Mouse (Mus musculus) heart, embryonic 15.5 days (tissue): ENCODE data around the gene Pate4. TPM values are rescaled to one million over a fixed set of nuclear protein-coding genes. Genes with fewer than 3 reads are reported as not detected.

Experiments used
- ATAC-seq: fragments of 200-750 bp; cut with Nextera tagmentation; replicated peaks from 2 replicates; pipeline ENCODE4 v1.8.0; 2017; ENCODE audit warnings: low read depth, moderate TSS enrichment; ENCODE audit not compliant: insufficient number of reproducible peaks, insufficient read depth, low FRiP score
- H3K27ac ChIP-seq: fragments of 300-500 bp; sonication (generic); 2 replicates; pipeline ENCODE4 v1.5.1; 2015; ENCODE audit warnings: mild to moderate bottlenecking, inconsistent platforms
- H3K27me3 ChIP-seq: fragments of 300-500 bp; sonication (generic); 2 replicates; pipeline ENCODE4 v1.6.1; 2015; ENCODE audit warnings: inconsistent platforms
- H3K36me3 ChIP-seq: fragments of 300-500 bp; sonication (generic); 2 replicates; pipeline ENCODE4 v1.6.1; 2015; ENCODE audit warnings: mild to moderate bottlenecking, inconsistent platforms
- H3K4me1 ChIP-seq: fragments of 300-500 bp; sonication (generic); replicated peaks from 2 replicates; pipeline ENCODE4 v1.6.1; 2015; ENCODE audit warnings: inconsistent platforms
- H3K4me2 ChIP-seq: fragments of 300-500 bp; sonication (generic); 2 replicates; pipeline ENCODE4 v1.6.1; 2015; ENCODE audit warnings: inconsistent platforms, mild to moderate bottlenecking, moderate library complexity
- H3K4me3 ChIP-seq: fragments of 300-500 bp; sonication (generic); 2 replicates; pipeline ENCODE4 v1.5.1; 2015; ENCODE audit warnings: mild to moderate bottlenecking, inconsistent platforms
- H3K9ac ChIP-seq: fragments of 300-500 bp; sonication (generic); 2 replicates; pipeline ENCODE4 v1.6.1; 2015; ENCODE audit warnings: mild to moderate bottlenecking, inconsistent platforms
- H3K9me3 ChIP-seq: fragments of 300-500 bp; sonication (generic); replicated peaks from 2 replicates; pipeline ENCODE4 v1.6.1; 2016; ENCODE audit warnings: inconsistent platforms
- WGBS: fragments of 180-500 bp; shearing (Covaris S2); methylation state at CpG from one replicate; pipeline ENCODE4 v1.1.7; 2015; ENCODE audit warnings: mixed read lengths; 5-methylcytosine and 5-hydroxymethylcytosine counted together
- polyA plus RNA-seq: library from polyadenylated mRNA; unstranded; fragments of >200 nt; fragmentation: Nextera tagmentation; extraction: Ambion mirVana; gene quantifications from 2 replicates; pipeline ENCODE4 v1.2.1, GENCODE M21; 2015

The Pate4 gene
- polyA plus RNA-seq, 1 experiment from 2014 or later = not detected

GRCm38 (mm10) chr9:35567995-35568394 lies 43.7 kb downstream of the Pate4 start:
- no peaks in the 10 kb centered on the region for H3K9me3 ChIP-seq
- H3K27ac ChIP-seq = no peak overlapping the region
- no peaks in the 10 kb centered on the region for H3K27me3 ChIP-seq
- H3K36me3 ChIP-seq = peaks cover 30% of the 10 kb centered on the region
- H3K9ac ChIP-seq = no peak overlapping the region
- WGBS = 83% methylated on average over 3 of the region's 3 CpGs
- no peak overlapping the region for H3K4me3 ChIP-seq
- H3K4me2 ChIP-seq = no peak overlapping the region
- ATAC-seq = no peak
- peaks cover 26% of the 10 kb centered on the region for H3K4me1 ChIP-seq

DNA sequence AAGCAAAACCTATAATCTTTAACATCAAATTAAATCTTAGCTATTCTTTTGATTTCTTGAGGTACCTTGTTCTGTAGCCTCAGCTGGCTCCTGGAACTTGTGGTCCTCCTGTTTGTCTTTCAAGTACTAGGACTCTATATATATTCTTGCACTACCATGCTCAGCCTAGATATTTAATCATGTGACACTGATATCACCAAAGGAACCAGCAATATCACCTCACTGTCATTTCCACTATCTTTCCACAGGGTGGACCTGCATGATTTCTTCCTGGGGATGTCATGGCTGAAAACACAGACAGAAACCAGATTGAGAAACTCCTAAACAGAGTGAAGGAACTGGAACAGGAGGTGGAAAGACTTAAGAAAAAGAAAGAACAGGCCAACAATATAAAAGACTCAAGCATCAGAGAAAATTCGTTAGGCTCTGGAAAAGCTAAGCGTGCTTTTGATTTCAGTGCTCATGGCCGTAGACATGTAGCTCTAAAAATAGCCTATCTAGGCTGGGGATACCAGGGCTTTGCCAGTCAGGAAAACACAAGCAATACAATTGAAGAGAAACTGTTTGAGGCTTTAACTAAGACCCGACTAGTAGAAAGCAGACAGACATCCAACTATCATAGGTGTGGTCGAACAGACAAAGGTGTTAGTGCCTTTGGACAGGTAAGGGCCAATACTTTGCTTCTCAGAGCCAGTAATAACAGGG lies 47.1 kb downstream of the Pate4 start:
- Histone ChIP-seq H3K9me3 (no peaks in the 10 kb centered on the region), H3K9ac (no peak overlapping the region), H3K27me3 (no peaks in the 10 kb centered on the region), H3K4me2 (peak overlapping the region; percentile 42), H3K27ac (peak overlapping the region; percentile 87), H3K36me3 (peaks cover 43% of the 10 kb centered on the region), H3K4me3 (no peak overlapping the region), H3K4me1 (peaks cover 32% of the 10 kb centered on the region)
- ATAC-seq = peak; percentile 42; the same call in 1 of the 2 replicates
- WGBS = 49% methylated on average over 5 of the region's 5 CpGs

DNA sequence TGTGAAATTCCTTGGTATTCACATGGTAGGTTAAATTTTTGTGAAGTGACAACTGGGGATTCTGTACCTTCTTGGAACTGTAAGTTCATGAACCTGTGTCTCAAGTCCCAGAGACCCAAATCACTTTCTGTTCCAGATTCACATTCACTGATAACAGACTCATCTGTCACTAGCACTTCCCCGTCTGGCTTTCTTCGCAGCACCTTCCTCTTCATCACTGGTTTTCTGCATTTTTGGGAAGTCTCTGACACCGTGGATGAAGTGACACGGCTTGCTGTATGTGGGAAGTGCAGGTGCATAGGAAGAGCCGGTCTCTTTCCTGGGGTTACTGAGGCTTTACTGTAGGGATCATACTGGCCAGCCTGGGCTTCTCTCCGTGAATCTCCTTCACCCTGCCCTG lies 50.2 kb downstream of the Pate4 start:
- Histone ChIP-seq H3K27me3 (peaks cover 7% of the 10 kb centered on the region; the same call in 1 of the 2 replicates), H3K4me1 (peaks cover 28% of the 10 kb centered on the region), H3K4me3 (no peak overlapping the region), H3K27ac (no peak overlapping the region), H3K36me3 (peaks cover 28% of the 10 kb centered on the region), H3K9me3 (no peaks in the 10 kb centered on the region), H3K9ac (no peak overlapping the region), H3K4me2 (no peak overlapping the region)
- no peak for ATAC-seq
- WGBS = 77% methylated on average over 6 of the region's 6 CpGs

DNA sequence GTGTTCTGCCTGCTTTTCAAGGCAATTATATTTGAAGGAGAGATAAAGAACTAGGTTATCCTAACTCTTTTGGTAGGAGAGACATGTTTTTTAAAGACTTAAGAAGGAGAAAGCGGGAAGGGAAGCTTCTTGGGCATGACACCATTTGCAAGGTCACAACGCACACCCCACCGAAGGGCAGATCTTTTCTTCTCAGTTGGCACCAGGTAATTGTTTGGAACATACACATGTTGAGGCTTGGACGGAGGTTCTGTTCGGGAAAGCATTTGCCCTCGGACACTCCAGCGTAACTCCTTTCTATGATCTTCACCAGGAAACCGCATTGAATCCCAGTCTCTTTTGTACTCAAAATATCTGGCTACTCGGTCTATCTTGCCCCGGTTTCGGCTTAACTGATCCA lies 50.7 kb downstream of the Pate4 start:
- Histone ChIP-seq H3K36me3 (peaks cover 24% of the 10 kb centered on the region), H3K9me3 (no peaks in the 10 kb centered on the region), H3K27me3 (peaks cover 7% of the 10 kb centered on the region; the same call in 1 of the 2 replicates), H3K4me1 (peaks cover 28% of the 10 kb centered on the region), H3K4me3 (no peak overlapping the region), H3K9ac (no peak overlapping the region), H3K4me2 (no peak overlapping the region), H3K27ac (no peak overlapping the region)
- 93% methylated on average over 11 of the region's 11 CpGs for WGBS
- ATAC-seq = no peak

DNA sequence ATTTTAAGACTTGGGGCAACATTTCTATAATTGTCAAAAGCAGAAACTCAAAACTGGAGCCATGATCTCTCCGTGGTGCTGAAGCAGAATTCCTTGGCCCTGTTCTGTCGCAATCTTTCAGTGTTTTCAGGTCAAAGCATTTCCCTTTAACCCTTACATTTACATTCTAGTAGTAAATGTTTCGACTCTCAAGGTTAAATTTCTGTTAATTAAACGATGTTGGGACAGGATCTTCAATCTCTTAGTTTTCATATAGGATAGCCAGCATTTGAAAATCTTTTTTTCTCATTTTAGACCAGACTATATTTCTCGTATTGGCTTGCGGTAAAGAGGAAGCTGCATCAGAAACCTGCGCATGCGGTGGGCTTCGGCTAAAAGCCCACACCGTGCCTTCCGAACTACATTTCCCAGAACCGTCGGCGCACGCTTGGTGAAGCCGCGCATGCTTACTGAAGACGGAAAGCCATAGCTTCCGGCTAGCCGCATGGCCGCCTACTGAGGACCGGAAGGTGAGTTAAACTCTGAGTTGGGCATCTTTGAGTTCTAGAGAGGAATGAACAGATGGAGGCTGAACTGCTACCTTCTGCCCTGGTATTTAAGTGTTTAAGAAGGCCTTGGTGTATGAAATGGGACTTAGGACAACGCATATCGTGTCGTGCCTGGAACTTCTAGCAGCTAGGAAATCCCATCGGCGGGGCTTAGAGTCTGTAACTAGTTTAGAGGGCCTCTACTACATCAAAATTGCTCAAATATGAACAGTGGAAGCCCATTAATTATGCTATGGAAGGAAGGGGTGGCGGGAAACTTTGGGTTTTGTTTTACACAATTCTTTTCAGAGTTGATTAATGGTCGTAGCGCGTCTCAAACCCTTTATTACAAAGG lies 52.5 kb downstream of the Pate4 start:
- peak overlapping the region; percentile 61 for H3K9ac ChIP-seq
- peaks cover 7% of the 10 kb centered on the region; the same call in 1 of the 2 replicates for H3K27me3 ChIP-seq
- H3K36me3 ChIP-seq = peaks cover 13% of the 10 kb centered on the region; the same call in 1 of the 2 replicates
- H3K4me2 ChIP-seq = peak overlapping the region; percentile 100
- peak; percentile 75 for ATAC-seq
- H3K27ac ChIP-seq = peak overlapping the region; percentile 53
- H3K4me3 ChIP-seq = peak overlapping the region; percentile 75
- 1% methylated on average over 31 of the region's 31 CpGs for WGBS
- no peaks in the 10 kb centered on the region for H3K9me3 ChIP-seq
- peaks cover 19% of the 10 kb centered on the region for H3K4me1 ChIP-seq

- peaks cover 24% of the 10 kb centered on the region for H3K4me1 ChIP-seq
- WGBS = 2% methylated on average over 57 of the region's 59 CpGs
- peak; percentile 61; the same call in 1 of the 2 replicates for ATAC-seq
These were observed 53.3 kb downstream of the Pate4 start, which contains the start of the genes Ddx25 and Pus3 for GRCm38 (mm10) chr9:35558257-35559008. Gene Ddx25, minus strand, starts transcription at chr9:35558528. Gene Pus3, plus strand, starts transcription at chr9:35558595.

More at GRCm38 (mm10) chr9:35558257-35559008, 53.3 kb downstream of the Pate4 start, which contains the start of the genes Ddx25 and Pus3:
- peak within 1 kb of the TSS; percentile 100 for H3K4me2 ChIP-seq
- H3K4me3 ChIP-seq = peak within 1 kb of the TSS; percentile 75
- peak within 1 kb of the TSS; percentile 61 for H3K9ac ChIP-seq
- no peaks in the 10 kb centered on the region for H3K9me3 ChIP-seq
- H3K27me3 ChIP-seq = peaks cover 7% of the 10 kb centered on the region; the same call in 1 of the 2 replicates
- H3K27ac ChIP-seq = peak within 1 kb of the TSS; percentile 53
- H3K36me3 ChIP-seq = peaks cover 13% of the 10 kb centered on the region; the same call in 1 of the 2 replicates

Other genes with a start within 250 kb of the Pate4 start
- gene Cdon, start 190.8 kb downstream of the Pate4 start, polyA plus RNA-seq = 6.8 and 7.5 TPM in 2 replicates
- gene Gm1113, start 93.7 kb downstream of the Pate4 start, polyA plus RNA-seq = not detected in 2 replicates
- 0.69 and 0.91 TPM in 2 replicates for gene Ddx25, start 53.4 kb downstream of the Pate4 start, polyA plus RNA-seq
- 11.1 and 12.1 TPM in 2 replicates for gene Pus3, start 53.3 kb downstream of the Pate4 start, polyA plus RNA-seq
- 0.23 and 0.39 TPM in 2 replicates for gene Pate2, start 41.7 kb downstream of the Pate4 start, polyA plus RNA-seq
- 13.6 and 15.3 TPM in 2 replicates for gene Hyls1, start 41.5 kb downstream of the Pate4 start, polyA plus RNA-seq
- gene Pate3, start 36.3 kb upstream of the Pate4 start, polyA plus RNA-seq = not detected in 2 replicates
- not detected in 2 replicates for gene Pate1, start 75.4 kb upstream of the Pate4 start, polyA plus RNA-seq
- gene Gm17677, start 129.1 kb upstream of the Pate4 start, polyA plus RNA-seq = not detected in 2 replicates
- not detected in 2 replicates for gene Gm17727, start 166.2 kb upstream of the Pate4 start, polyA plus RNA-seq
- gene Gm27235, start 178.2 kb upstream of the Pate4 start, polyA plus RNA-seq = not detected in 2 replicates
- not detected in 2 replicates for gene D730048I06Rik, start 178.2 kb upstream of the Pate4 start, polyA plus RNA-seq
- gene 9230110F15Rik, start 232.2 kb upstream of the Pate4 start, polyA plus RNA-seq = not detected in 2 replicates